Mouse (Mus musculus): ENCODE data around the gene Mcu.

GRCm38 (mm10) chr10:59410264-59410663 is 206.2 kb downstream of the Mcu start:
- TF ChIP-seq POLR2A (IDR thresholded peaks at IDR 0.05; ENCODE audit: low read depth, low read length) (no peak), CTCF (IDR thresholded peaks at IDR 0.05; ENCODE audit: borderline replicate concordance, insufficient read depth, low read length) (no peak)
